Mouse (Mus musculus) kidney, postnatal 4 days (tissue): ENCODE data around the gene Gm12888.
"Not testable (repeated sequence)": the region's sequence is repeated elsewhere in the genome, so short reads cannot be mapped to it uniquely, and the experiment has no call there.

ENCODE experiments used
- DNase-seq, 2 experiments: peaks; one replicate each; pipeline ENCODE4 v3.0.0; 2021; ENCODE audit warnings: mixed read lengths in 2 of 2

Gene Gm12888

DNA sequence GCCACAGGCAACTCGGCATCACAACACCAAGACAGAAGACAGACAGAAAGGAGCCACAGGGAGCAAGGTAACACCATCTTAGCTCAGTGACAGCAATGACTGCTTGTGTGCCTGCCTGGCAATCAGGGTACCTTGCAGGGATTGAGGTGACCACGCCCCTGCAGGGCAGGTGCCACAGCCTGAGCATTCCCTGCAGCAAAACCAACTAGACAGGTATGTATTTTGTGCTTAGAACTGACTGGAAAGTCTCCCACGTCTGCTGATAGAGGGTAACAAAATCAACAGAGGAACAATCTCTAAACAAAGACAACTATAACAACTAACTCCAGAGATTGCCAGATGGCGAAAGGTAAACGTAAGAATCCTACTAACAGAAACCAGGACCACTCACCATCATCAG lies at the start of gene Gm12888:
Gene Gm12888 (minus strand): TSS at position 101 of the 400 bp plus-strand sequence.
- DNase-seq, result not testable (repeated sequence)
